Mouse (Mus musculus) stomach, postnatal 0 days (tissue): ENCODE measurements around the gene Map3k6. TPM values are rescaled to one million over a fixed set of nuclear protein-coding genes. Genes with fewer than 3 reads are reported as not detected.
A peak's percentile ranks its signal among the peaks of the same experiment; 100 is the strongest.

ENCODE experiments used
- ATAC-seq: fragments of 200-750 bp; cut with Nextera tagmentation; 2 replicates; pipeline ENCODE4 v1.8.0; 2017; ENCODE audit not compliant: low FRiP score, low TSS enrichment
- DNase-seq: peaks from one replicate; pipeline ENCODE4 v3.0.0-alpha.2; 2016; ENCODE audit warnings: low spot score
- H3K27ac ChIP-seq: fragments of 300-500 bp; sonication (generic); replicated peaks from 2 replicates; pipeline ENCODE4 v1.5.1; 2014; ENCODE audit warnings: mild to moderate bottlenecking, control low read depth
- H3K27me3 ChIP-seq: fragments of 300-500 bp; sonication (generic); 2 replicates; pipeline ENCODE4 v1.6.1; 2014; ENCODE audit warnings: low read length; ENCODE audit not compliant: control insufficient read depth, insufficient read depth
- H3K36me3 ChIP-seq: fragments of 300-500 bp; sonication (generic); 2 replicates; pipeline ENCODE4 v1.6.1; 2014; ENCODE audit warnings: low read length, mixed read lengths; ENCODE audit not compliant: control insufficient read depth, insufficient read depth
- H3K4me1 ChIP-seq: fragments of 300-500 bp; sonication (generic); replicated peaks from 2 replicates; pipeline ENCODE4 v1.6.1; 2014; ENCODE audit warnings: antibody characterized with exemption; ENCODE audit not compliant: control insufficient read depth, insufficient read depth
- H3K4me2 ChIP-seq: fragments of 300-500 bp; sonication (generic); replicated peaks from 2 replicates; pipeline ENCODE4 v1.6.1; 2014; ENCODE audit warnings: low read depth, mild to moderate bottlenecking, control low read depth, moderate library complexity
- H3K4me3 ChIP-seq: fragments of 300-500 bp; sonication (generic); 2 replicates; pipeline ENCODE4 v1.5.1; 2014; ENCODE audit warnings: low read depth, low read length, control low read depth
- H3K9ac ChIP-seq: fragments of 300-500 bp; sonication (generic); 2 replicates; pipeline ENCODE4 v1.6.1; 2014; ENCODE audit warnings: mild to moderate bottlenecking, low read length, control low read depth, mixed read lengths
- H3K9me3 ChIP-seq: fragments of 300-500 bp; sonication (generic); 2 replicates; pipeline ENCODE4 v1.6.1; 2016; ENCODE audit warnings: low read length; ENCODE audit not compliant: control insufficient read depth
- CTCF ChIP-seq: IDR thresholded peaks from 2 replicates; pipeline ENCODE4 v1.5.1; 2016; ENCODE audit warnings: antibody characterized with exemption, low read depth, mild to moderate bottlenecking, moderate library complexity
- EP300 ChIP-seq: optimal IDR thresholded peaks from 2 replicates; pipeline ENCODE3; 2016; ENCODE audit warnings: antibody characterized with exemption
- WGBS: fragments of 180-500 bp; shearing (Covaris S2); extraction: QIAGEN DNeasy Blood & Tissue Kit; methylation state at CpG from one replicate; pipeline ENCODE4 v1.1.7; 2014; 5-methylcytosine and 5-hydroxymethylcytosine counted together
- polyA plus RNA-seq: library from polyadenylated mRNA; unstranded; fragments of >200 nt; fragmentation: Nextera tagmentation; extraction: Ambion mirVana; gene quantifications from 2 replicates; pipeline ENCODE4 v1.2.1, GENCODE M21; 2015

The Map3k6 gene
- polyA plus RNA-seq, 1 experiment from 2014 or later: 17.6 TPM

DNA sequence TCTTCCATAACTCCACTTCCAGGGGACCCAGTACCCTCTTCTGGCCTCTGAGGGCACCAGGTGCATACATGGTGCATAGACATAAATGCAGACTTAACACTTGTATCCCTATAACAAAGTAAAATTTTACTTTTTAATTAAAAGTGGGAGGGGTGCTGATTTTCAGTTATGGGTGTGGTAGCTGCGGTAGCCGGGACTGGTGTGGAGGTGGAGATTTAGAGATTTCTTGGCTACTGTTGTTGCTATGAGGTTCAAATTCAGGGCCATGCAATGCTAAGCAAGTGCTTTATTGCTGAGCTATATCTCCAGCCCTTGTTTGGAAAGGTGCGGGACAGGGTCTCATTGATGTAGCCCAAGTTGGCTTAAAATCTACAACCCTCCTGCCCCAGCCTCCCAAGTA is 21.9 kb upstream of the Map3k6 start:
- Histone ChIP-seq H3K9me3 (no peaks in the 10 kb centered on the region), H3K9ac (no peak overlapping the region), H3K27ac (no peak overlapping the region), H3K27me3 (no peaks in the 10 kb centered on the region), H3K36me3 (no peaks in the 10 kb centered on the region), H3K4me3 (no peak overlapping the region), H3K4me1 (no peaks in the 10 kb centered on the region), H3K4me2 (no peak overlapping the region)
- DNase-seq: no peak
- no peak for TF ChIP-seq CTCF
- no peak for TF ChIP-seq EP300
- ATAC-seq: no peak
- WGBS: 69% methylated on average over 3 of the region's 3 CpGs

- Histone ChIP-seq H3K9me3 (no peaks in the 10 kb centered on the region), H3K27me3 (no peaks in the 10 kb centered on the region), H3K4me2 (peak overlapping the region; percentile 60), H3K4me1 (0 out of 2 replicates have a peak, but pooled peaks cover 2% of the 10 kb centered on the region), H3K9ac (peak overlapping the region; percentile 51), H3K4me3 (peak overlapping the region; percentile 35), H3K27ac (no peak overlapping the region), H3K36me3 (no peaks in the 10 kb centered on the region)
- 6% methylated on average over 25 of the region's 25 CpGs for WGBS
- no peak for TF ChIP-seq EP300
- no peak for TF ChIP-seq CTCF
- ATAC-seq (peak; percentile 27), DNase-seq (peak; percentile 78)
Observed at GRCm38 (mm10) chr4:133220656-133221055, 20.0 kb upstream of the Map3k6 start.

DNA sequence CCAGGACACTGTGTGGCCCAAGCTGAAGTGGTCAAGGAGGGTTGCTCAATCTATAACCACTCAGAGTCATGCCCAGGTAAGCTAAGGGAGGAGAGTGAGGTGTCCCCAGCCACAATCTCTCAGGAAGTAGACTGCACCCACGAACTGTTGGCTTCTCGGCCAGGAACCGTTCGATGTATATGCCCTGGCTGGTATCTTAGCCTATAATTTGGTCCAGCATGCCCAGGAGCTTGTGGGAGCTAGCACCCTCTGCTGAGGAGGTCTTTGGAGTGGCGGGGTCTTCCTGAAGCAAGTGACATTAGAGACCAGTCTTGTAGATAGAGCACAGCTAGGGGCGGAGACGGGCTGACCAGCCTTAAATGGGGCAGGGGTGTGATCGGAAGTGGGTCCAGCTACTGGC is 18.9 kb upstream of the Map3k6 start:
- H3K9ac ChIP-seq: no peak overlapping the region
- H3K9me3 ChIP-seq: no peaks in the 10 kb centered on the region
- H3K27me3 ChIP-seq: no peaks in the 10 kb centered on the region
- no peak for DNase-seq
- H3K4me3 ChIP-seq: no peak overlapping the region
- 0 out of 2 replicates have a peak, but pooled peaks cover 2% of the 10 kb centered on the region for H3K4me1 ChIP-seq
- no peak overlapping the region for H3K4me2 ChIP-seq
- 88% methylated on average over 8 of the region's 8 CpGs for WGBS
- TF ChIP-seq CTCF (no peak), EP300 (no peak)
- ATAC-seq: no peak
- H3K27ac ChIP-seq: no peak overlapping the region
- no peaks in the 10 kb centered on the region for H3K36me3 ChIP-seq

DNA sequence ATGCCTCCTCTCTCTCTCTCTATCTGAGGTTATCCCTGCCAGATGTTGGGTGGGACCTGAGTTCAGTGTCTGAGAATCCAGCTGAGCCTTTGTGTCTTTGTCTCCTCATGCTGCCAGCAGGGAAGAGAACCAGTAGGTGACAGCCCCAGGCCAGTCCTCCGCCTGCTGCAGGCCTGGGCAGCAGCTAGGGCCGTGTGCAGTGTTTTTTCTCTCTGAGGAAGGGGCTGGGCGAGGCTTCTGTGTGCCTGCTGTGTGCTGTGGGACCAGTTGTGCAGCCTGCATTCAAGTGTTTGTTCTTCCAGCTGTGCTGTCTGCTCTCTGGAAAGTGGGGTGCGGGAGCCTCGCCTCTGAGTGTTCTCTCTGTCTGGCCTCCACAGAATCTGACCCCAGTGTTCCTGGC is 16.7 kb upstream of the Map3k6 start:
- TF ChIP-seq EP300 (no peak), CTCF (no peak)
- ATAC-seq: 0 out of 2 replicates have a peak, but pooled peaks have one; percentile 28
- Histone ChIP-seq H3K9me3 (no peaks in the 10 kb centered on the region), H3K36me3 (no peaks in the 10 kb centered on the region), H3K9ac (no peak overlapping the region), H3K4me1 (0 out of 2 replicates have a peak, but pooled peaks cover 2% of the 10 kb centered on the region), H3K27me3 (no peaks in the 10 kb centered on the region), H3K4me3 (no peak overlapping the region), H3K4me2 (no peak overlapping the region), H3K27ac (peak overlapping the region; percentile 45; the same call in 1 of the 2 replicates)
- WGBS: 45% methylated on average over 5 of the region's 5 CpGs
- peak; percentile 44 for DNase-seq

DNA sequence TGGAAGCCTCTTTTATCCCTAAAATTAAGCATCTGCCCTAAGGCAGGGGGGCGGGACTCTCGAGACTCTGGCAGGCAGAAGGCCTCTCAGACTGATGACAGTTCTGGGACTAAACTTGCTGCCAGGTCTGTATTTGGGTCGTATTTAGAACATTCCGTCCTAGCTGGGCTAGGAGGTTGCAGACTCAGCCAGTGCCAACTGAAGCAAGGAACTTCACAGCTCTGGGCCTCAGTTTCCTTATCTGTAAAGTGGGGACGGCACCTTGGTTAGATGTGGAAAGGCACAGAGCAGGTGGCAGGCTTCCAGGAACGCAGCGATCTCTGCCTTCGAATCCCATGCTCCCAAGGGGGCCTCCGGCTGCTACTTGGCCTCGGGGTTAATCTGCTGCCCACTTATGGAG is 14.5 kb upstream of the Map3k6 start:
- no peaks in the 10 kb centered on the region for H3K27me3 ChIP-seq
- DNase-seq (no peak), ATAC-seq (no peak)
- TF ChIP-seq CTCF: no peak
- TF ChIP-seq EP300: no peak
- 57% methylated on average over 10 of the region's 10 CpGs for WGBS
- H3K4me1 ChIP-seq: 0 out of 2 replicates have a peak, but pooled peaks cover 2% of the 10 kb centered on the region
- H3K36me3 ChIP-seq: no peaks in the 10 kb centered on the region
- no peak overlapping the region for H3K4me2 ChIP-seq
- 0 out of 2 replicates have a peak overlapping the region, but pooled peaks have one; percentile 8 for H3K27ac ChIP-seq
- H3K9ac ChIP-seq: no peak overlapping the region
- H3K9me3 ChIP-seq: no peaks in the 10 kb centered on the region
- H3K4me3 ChIP-seq: no peak overlapping the region

DNA sequence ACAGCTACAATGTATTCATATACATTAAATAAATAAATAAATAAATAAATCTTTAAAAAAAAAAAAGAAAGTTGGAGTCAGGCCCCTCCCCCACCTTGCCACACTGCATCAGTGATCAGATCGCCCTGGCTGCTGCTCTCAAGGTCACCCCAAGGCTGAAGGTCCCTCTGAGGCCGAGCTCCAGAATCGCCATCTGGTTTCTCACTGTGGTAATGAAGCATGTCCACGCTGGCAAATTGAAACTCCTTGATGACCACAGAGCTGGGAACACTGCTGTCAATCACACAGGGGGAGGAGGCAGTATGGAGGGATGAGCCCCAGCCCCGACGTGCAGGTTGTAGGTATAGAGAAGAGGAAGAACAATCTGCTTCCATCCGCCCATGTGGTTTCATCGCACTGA is 13.0 kb upstream of the Map3k6 start:
- no peak overlapping the region for H3K4me3 ChIP-seq
- TF ChIP-seq EP300 (no peak), CTCF (no peak)
- no peak overlapping the region for H3K27ac ChIP-seq
- H3K4me1 ChIP-seq: 0 out of 2 replicates have a peak, but pooled peaks cover 2% of the 10 kb centered on the region
- ATAC-seq (no peak), DNase-seq (no peak)
- WGBS: 77% methylated on average over 8 of the region's 8 CpGs
- no peaks in the 10 kb centered on the region for H3K36me3 ChIP-seq
- no peak overlapping the region for H3K4me2 ChIP-seq
- no peaks in the 10 kb centered on the region for H3K9me3 ChIP-seq
- no peaks in the 10 kb centered on the region for H3K27me3 ChIP-seq
- H3K9ac ChIP-seq: no peak overlapping the region
